Mouse (Mus musculus) right cerebral cortex, adult 18-20 months (tissue): ENCODE measurements at regions not wholly inside any gene's neighbourhood (a gene's known extent, or its start where the extent isn't known, plus 50 kb on each side); places are given as distances from the start of the nearest gene placed in this dataset.
A peak's percentile ranks its signal among the peaks of the same experiment; 100 is the strongest.

ENCODE experiments used
- DNase-seq: peaks from one replicate; pipeline ENCODE4 v3.0.0; 2022; ENCODE audit warnings: mixed read lengths

DNA sequence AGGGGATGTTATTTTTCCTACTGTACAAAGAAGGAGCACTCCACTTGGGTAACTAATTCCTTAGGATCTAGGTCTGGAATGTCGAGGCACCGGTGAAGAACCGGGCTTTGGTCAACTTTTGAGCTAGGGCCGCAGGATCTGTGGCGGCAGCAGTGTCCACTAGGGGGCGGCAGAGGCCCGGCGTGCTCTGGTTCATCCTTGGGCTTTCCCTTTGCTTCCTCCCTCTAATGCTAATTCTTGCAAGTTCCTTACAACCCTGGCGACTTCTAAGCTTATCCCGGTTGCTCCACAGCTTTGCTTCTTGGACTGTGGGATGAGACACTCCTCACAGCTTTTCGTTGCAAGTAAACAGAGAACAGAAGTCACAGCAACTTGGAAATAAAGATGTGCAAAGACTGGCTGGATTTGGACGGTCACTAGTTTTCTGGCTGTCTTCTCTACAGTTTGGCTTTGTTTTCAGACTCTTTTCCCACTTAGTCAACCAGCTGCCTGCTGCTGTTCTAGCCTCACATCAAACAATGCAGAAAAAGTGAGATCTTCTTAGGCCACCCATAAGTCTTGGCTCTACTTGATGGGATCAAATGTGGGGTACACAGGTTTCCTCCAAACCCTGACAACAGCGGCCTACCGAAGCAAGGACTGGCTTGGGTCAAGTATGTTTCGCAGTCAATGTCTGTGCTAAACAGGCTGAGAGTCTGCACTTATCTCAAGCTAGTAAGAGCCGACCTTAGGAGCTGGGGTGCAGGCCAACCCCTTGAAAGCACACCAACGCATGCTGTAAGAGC lies 51.2 kb upstream of the Tmem72 start:
- DNase-seq: peak; percentile 77

DNA sequence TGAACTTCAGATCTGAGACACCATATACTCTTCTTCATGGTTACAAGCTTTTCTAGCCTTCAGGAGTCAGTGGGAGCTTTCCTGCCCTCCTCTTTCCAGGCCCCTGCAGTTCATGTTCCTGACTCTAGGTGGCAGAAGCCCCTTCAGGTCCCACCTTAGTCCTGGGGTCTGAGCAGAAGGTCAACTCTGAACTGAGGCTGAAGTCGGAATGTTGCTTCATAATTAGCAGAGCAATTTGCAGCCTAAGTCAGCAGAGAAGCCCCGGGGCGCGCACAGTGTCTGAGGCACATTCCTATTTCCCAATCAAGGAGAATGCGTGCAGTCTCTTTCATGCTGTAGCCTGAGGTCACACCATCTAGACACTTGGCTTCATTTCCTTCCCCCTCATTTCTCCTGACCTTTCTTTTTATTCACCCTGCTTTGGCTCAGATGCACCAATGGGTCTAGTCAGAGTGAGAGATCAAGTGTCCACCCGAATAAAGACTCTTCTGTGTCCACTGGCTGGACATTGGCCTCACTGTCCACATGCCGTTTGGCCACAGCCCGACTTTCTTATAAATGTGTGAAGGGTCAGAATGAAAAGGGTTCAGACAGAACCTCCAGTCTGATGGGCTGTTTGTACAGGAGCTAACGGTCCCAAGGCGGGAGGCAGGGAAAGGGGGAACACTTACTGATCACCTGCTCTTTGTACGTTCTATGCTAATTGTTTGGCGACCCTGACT lies 58.4 kb upstream of the Tmem72 start:
- peak; percentile 4 for DNase-seq

DNA sequence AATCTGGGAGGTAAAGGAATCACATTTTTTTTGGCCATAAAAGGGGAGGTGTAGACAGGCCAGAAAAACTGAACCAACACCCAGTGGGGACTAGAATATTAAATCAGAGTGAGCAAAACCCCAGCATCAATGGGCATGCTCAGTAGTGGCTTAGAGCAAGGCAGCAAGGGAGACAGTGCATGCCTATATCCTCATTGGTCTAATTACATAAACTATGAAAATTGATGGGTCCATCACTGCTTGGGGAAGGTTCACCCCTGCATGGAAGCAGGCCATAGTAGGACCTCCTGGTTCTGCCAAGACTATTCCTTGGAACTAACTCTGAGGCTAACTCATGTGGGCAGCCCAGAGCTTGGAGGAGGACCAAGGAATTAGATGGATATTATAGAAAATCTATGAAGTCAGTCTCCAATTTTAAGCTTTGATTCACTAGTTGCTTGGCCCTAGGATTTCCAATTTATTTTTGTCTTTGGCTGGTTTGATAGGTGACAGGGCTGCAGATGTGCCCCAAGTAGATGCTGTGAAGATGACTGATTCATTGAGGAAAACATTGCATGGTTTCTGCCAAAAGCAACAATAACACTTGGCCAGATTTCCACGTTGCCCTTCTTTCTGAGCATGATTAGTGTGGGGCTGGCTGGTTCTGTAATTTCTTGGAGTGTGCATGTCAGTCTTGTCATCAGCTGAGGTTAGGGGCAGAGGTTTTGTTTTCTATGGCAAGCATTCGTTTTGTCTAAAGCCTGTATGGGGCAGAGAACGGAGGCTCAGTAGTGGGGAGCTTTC lies 70.0 kb upstream of the Tmem72 start:
- no peak for DNase-seq

DNA sequence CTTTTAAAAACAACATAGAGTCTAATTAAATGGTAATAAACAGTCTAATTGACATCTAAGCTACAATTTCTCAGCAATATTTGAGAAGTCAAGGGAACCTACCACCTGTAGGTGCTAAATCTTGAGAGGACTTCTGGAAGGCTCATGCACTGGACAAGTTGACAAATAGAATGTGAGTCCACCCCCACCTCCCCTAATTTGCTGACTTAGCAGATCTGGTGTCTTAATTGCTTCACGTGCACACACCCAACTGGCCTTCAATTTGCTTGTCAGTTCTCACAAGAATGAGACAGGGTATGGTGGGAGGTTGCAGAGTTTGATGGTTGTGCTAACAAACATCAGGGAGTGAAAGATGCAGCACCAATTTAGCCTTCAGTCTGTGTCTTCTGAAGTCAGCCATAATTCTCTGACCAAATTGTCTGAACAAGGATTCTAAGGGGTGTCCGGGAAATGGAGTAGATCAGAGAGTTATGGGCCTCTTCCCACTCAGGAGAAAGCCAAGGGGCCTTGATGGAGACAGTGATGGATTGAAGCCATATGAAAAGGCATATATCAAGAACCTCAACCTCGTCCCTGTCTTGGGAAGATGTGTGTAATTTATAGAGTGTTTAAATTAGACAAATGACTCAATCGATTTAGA lies 76.7 kb upstream of the Tmem72 start:
- no peak for DNase-seq

DNA sequence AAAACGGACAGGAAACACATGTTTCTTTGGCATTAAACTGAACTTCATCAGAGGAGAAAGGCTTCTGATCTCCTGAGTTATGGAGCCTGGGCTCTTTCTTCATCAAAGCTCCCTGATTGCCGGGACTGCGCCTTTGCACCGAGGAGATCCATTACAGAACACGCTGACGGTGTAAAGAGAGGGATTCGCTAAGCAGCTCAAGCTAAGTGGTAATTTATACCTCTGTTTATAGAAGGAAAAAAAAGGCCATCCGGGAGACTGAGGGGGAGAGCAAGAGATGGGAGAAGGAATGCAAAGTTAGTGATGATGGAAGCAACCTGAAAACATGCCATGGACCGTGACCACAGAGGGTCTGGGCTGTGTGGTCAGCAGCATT lies 77.2 kb upstream of the Tmem72 start:
- no peak for DNase-seq

DNA sequence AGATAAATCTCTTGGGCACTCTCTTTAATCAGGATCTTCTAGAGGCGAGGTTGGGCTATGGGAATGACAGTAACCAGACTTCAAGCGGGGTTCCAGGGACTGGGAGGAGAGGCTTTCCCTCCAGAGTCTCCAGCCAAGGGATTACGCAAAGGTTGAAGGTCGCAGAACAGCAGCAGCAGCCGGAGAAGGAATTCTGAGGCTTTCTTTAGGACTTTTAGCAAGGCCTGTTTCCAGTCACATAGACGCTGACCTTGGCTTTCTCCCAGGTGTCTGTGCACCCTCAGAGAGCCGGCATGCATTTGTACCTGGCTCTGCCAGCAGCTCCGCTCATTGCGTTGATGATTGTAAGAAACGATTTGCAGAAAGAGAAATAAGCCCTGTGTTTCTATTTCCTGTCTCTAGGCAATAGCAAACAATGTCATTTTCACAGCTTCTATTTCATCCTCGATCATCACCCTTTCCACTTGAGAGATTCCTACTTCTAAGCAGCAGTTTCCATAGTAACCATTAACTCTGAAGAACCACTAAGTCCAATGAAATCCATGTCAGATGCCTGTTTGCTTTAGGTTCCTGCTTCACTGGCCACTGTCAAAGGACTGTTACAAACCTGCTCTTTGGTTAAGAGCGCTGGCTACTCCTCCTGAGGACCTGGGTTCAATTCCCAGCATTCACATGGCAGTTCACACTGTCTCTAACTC lies 104.7 kb upstream of the Tmem72 start:
- DNase-seq: no peak

DNA sequence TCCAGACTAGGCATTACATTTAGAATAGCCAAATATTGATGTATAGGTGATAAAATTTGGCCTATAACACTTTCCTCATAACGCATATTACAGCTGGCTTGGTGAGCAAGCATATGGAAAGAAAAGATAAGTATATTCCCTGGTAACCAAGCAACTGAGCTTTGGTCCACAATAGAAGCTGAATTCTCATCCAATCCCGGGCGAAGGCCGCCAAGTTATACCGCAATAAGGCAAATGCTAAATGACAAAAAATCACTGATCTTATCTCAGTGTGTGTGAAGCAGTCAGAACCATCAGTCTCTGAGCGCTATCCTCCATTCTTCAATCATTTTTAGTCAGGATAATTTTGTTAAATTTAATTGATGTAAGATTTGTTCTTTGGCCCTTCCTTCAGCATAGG lies 105.9 kb upstream of the Tmem72 start:
- no peak for DNase-seq

DNA sequence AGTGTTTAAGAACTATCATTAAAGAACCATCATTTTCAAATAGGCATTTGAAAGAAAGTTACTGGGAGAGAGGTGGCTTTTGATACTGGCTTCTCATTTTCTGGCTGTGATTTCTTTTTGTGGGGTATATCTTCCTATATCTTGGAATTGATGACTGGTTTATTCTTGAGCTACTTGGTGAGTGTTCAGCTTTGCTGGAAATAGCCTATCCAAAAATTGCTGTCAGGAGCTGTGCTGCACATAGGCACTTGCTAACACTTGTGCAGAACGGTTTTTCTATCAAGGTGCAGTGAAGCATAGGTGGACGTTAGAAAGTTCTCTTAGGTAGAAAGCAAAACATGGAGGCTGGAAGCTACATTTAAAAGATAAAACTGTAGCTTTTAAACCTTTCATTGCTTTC lies 108.9 kb upstream of the Tmem72 start:
- no peak for DNase-seq

DNA sequence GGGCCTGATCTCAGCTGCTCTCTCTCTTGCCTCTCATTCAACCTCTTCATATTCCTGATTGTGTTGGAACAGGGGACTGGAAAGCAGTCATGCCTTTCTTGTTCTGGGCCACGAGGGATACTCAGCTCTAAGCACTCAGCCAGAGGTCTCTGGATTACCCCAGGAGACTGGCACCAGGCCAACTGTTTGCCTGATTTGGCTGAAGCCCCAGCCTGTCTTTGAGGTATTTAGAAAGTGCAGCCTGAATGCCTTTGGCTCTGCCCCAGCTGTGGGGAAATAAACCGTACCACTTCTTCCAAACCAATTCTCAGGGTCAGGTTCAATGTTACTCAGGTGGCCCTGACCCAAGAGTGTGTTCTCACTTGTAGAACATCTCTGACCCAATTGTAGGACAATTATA lies 112.6 kb upstream of the Tmem72 start:
- peak; percentile 28 for DNase-seq

DNA sequence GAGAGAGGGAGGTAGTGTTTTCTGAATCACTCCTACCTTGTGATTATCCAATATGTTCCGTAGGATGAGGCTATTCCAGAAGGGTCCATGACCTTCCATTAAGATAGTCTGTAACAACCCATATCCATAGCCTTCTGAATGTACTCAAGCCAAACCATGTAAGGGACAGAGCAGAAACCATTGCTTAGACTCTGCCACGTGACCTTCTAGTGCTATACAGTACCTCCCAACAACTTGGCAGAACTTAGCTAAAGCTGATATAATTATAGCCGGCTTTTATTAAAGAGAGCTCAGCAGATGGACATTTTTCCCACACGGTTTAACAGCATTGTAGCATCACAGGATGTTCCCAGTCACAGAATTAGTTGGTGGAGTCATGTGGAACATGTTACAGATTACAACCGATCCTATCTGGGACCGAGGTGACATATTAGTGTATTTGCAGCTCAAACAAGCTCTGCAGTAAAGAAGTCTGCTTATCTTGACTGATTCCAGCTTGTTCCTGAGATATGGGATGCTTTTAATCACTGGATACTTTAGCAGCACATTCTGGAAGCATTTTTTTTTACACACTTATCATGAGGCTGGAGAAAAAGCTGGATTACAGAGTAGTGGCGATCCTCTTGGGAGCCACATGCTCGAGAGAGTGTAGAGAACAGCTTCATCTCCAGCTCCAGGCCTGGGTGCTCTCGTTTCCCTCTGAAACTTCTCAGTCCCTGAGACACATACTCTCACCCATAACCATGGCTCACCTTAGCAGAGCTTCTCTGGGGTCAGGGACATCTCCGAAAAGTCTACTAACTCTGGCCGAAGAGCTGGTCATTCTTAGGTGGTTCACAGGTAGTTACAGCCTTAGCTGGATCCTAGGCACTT lies 129.5 kb upstream of the Tmem72 start:
- peak; percentile 14 for DNase-seq

DNA sequence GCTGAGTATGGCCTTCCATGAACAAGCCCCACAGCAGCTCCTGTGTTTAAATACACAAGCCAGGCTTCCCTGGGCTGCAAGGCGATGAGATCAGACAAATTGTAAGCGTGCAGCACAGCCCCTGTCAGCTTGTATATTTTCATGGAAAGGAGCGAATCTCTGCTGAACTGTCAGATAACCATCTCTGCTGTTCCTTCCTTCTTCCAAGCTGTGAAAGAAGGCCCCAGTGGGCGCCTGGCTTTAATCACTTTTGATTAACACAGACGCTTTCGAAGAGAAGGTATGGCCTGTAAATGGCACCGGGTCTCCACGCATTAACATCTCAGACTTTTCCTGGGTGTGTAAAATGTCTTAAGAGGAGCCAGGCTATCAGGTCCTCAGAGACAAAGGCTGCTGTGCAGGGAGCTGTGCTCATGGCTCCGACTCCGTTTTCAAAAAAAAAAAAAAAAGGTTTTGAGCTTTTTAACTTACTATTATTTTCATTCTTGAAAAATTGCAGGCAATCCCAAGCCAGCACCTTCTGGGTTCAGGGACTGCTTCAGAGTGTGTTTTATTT lies 131.9 kb upstream of the Tmem72 start:
- no peak for DNase-seq

DNA sequence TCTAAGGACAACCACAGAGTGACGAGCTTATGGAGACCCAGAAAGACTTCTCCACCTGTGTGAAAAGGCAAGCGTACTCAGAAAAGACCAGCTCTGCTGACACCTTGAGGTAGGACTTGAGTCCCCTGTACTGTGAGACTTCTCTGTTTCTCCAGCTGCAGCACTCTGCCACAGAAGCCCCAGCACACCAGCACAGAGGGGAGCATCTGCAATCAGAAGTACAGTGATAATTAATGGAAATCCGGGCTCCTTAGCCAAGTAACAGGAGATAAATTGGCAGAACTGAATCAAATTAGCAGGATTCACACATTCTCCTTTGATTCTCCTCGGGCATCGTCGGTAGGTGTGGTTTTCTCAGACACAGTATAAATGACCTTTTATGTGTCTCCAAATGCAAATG lies 137.3 kb upstream of the Tmem72 start:
- DNase-seq: no peak

DNA sequence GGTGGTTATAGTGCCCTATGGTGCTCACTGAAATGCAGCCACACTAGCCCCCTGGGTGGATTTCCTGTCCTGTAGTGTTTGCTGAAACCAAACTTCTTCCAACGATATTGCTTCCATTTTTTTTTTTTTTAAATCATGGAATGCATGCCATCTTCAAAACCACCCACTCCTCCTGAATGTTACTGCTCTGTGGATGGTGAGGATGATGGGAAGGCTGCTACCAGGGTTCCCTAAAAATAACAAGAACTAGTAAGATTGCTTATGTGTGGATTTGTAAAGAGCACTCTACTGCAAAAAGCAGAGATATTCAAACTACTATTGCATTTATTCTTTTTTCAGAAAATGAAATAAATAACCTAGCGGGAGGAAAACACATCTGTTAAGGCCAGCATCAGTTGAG lies 139.4 kb upstream of the Tmem72 start:
- DNase-seq: no peak

DNA sequence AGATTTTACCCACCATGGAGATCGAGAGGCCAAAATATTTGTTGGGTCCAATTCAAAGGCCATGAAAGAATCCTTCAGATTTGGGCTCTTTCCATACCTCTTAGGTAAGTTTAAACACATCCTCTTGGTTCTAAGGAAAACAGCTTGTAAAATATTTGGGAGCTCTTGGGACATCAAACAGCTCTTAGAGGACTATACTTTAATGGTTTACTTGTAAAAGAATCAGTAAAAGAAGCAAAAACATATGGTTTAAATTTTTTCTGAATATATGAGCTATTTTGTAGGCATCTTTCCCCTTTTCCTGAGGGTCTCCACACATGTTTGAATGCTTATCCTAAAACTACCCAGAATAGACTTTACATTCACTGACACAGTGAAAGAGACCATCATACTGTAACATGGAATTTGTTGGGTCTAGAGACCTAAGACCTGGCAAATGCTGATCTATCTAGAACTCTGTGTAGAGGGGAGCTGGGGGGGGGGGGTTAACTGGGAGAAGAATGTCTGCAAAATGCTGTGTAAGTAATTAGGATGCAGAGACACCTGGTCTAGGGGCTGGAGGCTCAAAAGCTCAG lies 140.3 kb upstream of the Tmem72 start:
- DNase-seq: no peak

DNA sequence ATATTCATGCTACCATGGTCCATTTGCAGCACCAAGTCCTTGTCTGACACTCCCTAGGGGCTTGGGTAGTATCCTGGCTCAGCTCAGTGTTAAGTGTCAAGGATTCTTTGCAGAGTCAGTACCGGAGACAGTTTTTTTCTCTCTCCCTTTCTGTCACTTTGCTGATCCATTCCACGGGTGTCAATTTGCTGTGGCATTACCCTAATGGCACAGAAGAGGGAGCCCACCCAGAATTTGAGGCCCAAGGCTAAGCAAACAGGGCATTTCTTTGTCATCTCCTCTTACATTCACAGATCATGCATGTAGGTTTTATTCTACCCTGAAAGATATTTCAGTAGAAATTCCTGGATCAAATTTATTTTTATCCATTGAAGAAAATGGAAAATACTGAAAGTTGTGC lies 146.4 kb upstream of the Tmem72 start:
- DNase-seq: no peak

DNA sequence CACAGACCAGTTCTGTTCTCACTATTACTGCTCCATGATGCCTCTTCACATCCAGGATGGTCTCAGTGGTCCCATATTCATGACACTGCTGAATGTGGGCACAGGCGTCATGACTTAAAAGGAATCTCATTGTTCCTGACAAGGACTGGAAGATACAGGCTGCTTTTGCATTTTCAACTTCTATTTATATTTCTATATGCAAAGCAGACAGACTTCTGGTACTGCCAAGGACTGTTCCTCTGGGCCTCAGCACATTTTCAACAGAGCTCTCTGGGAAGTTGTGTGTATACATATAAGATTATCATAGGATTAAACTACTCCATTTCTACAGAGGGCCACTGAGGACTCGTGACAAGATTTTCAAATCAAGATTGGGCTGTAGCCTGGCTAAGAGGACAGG lies 146.9 kb upstream of the Tmem72 start:
- DNase-seq: no peak

DNA sequence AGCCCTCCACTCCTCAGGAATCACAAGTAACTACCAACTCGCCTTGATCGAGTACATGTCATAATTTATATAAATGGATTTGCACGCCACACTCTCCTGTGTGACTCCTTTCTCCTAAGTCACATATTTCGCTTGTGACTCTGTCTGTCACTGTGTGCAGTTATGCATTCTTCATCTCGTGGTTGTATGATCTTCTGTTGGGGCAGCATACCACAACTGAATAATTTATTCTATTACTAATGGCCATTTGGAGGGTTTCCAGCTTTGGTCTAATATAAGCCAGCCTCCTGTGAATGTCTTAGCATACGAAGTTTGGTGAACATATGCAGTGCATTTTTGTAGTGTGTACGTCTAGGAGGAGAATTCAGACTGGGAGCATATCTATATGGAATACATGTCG lies 176.6 kb upstream of the Tmem72 start:
- DNase-seq: no peak

DNA sequence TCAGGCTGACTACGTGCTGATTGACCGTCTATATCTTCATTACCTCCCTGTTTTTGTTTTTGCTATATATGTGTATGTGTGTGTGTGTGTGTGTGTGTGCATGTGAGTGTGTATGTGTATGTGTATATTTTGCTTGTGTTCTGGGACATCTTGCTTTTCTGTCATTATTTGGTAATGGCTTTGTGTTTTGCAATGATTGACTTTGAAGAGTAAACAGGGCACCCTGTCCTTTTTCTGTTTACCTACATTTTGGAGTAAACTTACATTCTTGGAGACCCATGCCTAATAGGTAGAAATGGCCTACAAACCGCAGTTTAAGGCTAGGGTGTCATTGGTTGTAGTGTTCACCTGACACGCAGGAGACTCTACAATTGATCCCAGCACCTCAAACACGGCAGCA lies 177.5 kb upstream of the Tmem72 start:
- no peak for DNase-seq

DNA sequence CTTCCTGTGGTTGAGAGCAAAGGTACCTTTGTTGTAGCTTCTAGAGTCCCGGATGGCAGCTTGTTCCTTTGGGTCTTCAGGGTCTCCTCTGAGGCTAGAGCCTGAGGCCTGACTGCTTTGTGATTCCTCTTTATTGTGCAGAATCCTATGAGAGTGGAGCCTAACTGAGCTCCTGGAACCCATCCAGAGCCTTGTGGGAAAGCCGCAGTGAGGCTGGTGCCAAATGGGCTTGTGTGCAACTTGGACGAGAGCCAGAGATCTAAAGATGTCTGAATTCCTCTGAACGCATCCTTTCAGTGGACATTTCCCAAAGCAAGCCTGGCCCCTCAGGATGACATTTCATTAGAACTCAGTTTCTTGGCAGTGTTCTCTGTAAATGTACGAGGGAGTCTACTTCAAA lies 178.4 kb upstream of the Tmem72 start:
- peak; percentile 44 for DNase-seq

DNA sequence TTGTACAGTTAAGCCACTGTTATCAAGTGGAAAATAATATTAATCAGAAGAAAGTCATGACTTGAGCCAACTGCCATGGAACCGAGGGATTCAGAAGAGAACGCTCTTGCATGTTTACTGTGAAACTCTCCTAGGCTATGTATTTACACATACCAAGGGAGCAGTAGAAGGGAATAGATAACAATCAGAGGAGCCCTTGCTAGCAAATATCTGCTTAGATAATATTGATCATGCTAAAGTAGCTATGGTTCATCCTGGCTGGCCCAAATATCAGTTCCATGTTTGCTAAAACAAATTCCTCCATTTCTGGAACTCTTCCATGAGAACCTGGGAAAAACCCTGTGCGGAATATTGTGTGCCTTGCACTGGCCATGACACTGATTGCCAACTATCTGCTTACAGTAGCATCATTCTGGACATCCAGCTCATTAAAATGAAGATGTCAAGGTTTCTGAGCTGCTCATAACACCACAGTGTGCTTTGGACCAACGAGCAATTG lies 179.5 kb upstream of the Tmem72 start:
- no peak for DNase-seq

DNA sequence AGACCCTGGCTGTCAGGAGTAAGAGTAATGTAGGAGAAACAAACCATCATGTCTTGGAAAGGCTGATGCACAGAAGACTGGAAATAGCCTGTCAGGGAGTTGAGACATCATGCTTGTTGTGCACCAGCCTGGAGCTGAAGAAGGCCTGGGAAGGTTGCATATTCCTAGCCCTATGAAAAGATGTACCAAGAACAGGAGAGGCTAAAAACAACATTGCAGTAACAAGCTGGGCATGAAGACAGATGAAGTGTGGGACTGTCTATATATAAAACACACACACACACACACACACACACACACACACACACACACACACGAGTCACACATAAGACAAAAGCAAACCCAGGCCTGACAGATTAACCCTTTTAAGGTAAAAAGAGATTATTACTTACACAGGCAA lies 185.1 kb upstream of the Tmem72 start:
- DNase-seq: peak; percentile 12
